Mouse (Mus musculus): Measurements from ENCODE around the gene March8. TPM values are rescaled to one million over a fixed set of nuclear protein-coding genes. Genes with fewer than 3 reads are reported as not detected.

The March8 gene
- 91.7 TPM in 2 replicates for polyA plus RNA-seq (2015; fragmentation: Nextera tagmentation; extraction: Ambion mirVana)

DNA sequence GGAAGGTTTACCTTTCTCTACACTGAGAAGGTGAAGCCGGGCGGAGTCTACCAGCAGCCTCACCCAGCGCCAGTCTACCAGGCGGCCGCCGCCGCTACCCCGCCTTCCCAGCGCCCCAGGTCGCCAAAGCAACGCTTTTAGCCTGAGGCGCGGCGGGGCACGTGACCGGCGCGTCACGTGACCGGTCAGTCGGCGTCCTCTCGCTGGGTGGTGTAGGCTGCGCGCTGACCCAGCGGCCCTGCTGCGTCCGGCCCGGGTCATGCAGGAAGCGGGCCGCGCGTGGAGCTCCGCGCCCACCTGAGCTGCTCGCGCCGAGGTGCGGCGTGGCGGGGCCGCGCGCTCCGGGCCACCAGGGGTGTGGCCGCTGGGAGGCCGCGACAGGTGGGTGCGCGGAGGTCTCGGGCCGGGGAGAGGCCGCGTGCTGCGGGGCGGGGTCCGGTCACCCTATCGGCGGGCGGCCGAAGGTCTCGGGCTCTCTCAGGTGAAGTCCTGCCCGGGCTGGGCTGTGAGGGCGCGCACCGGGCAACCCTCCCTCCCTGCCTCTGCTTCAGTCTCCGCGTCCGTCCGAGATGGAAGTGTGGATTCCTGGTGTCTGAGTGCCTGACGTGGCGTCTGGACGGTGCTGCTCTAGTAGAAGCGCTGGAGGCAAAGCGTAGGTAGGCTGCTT, at the start of gene March8:
Gene March8, plus strand, starts transcription at position 190 of the 667 bp plus-strand sequence.
- H3K4me2 ChIP-seq (ENCODE audit: low read depth, low read length) = peak within 1 kb of the TSS; percentile 80
- peak within 1 kb of the TSS; percentile 89 for H3K9ac ChIP-seq (ENCODE audit: low read depth, low read length)
- ATAC-seq (ENCODE audit: low read depth) = peak; percentile 94

DNA sequence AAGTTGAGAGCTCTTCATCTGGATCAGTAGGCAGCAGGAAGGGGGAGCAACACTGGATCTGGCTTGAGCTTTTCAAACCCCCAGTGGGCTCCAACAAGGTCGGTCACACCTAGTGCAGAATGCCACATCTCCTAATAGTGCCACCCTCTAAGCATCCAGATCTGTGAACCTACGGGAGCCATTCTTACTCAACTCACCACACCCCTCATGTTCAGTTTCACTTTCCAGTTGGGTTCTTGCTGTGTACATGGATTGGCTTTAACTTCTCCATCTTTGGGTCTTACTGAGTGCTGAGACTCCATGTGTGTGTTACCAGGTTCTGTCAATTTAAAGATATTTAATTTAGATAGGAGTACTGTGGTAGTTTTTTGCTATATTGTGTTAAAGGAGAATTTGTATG, 26.4 kb upstream of the March8 start:
- no peak overlapping the region for H3K9ac ChIP-seq (ENCODE audit: low read depth, low read length)
- no peak for ATAC-seq (ENCODE audit: low read depth)
- H3K27ac ChIP-seq (ENCODE audit: low read length) = no peak overlapping the region
- H3K36me3 ChIP-seq (ENCODE audit: control insufficient read depth, insufficient read depth) = no peaks in the 10 kb centered on the region
- H3K4me1 ChIP-seq (ENCODE audit: control insufficient read depth, low read depth, low read length) = no peaks in the 10 kb centered on the region
- no peak overlapping the region for H3K4me3 ChIP-seq (ENCODE audit: low read depth, low read length)
- H3K27me3 ChIP-seq (ENCODE audit: control insufficient read depth, insufficient read depth, low read depth, low read length) = no peaks in the 10 kb centered on the region
- no peak overlapping the region for H3K4me2 ChIP-seq (ENCODE audit: low read depth, low read length)
- 80% methylated on average over 2 of the region's 2 CpGs for WGBS (ENCODE audit: insufficient replicate concordance)
- H3K9me3 ChIP-seq (replicated peaks; ENCODE audit: control insufficient read depth, low read length) = no peaks in the 10 kb centered on the region

More for the DNA sequence above, at the start of gene March8:
- Histone ChIP-seq H3K4me1 (ENCODE audit: control insufficient read depth, low read depth, low read length) (peaks cover 28% of the 10 kb centered on the region), H3K36me3 (ENCODE audit: control insufficient read depth, insufficient read depth) (peaks cover 3% of the 10 kb centered on the region; the same call in 1 of the 2 replicates), H3K27me3 (ENCODE audit: control insufficient read depth, insufficient read depth, low read depth, low read length) (no peaks in the 10 kb centered on the region; the same call in 1 of the 2 replicates), H3K4me3 (ENCODE audit: low read depth, low read length) (peak within 1 kb of the TSS; percentile 91), H3K27ac (ENCODE audit: low read length) (peak within 1 kb of the TSS; percentile 86), H3K9me3 (replicated peaks; ENCODE audit: control insufficient read depth, low read length) (no peaks in the 10 kb centered on the region)
- under 1% methylated on average over 75 of the region's 75 CpGs for WGBS (ENCODE audit: insufficient replicate concordance)

DNA sequence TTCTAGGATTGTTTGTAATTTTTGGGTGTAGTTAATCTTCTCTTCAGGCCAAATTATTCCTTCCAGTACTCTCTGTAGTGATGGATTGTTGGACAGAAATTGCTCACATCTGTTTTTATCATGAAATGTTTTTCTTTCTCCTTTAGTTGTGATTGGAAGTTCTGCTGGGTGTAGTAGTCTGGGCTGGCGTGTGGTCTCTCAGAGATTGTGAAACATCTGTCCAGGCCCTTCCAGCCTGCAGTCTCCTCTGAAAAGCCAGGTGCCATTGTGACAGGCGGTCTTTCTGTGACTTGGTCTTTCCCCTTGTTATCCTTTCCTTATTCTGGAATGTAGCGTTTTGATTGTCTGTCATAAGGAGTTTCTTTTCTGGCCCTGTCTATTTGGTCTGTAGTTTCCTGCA, 18.6 kb upstream of the March8 start:
- Histone ChIP-seq H3K4me3 (ENCODE audit: low read depth, low read length) (no peak overlapping the region), H3K4me1 (ENCODE audit: control insufficient read depth, low read depth, low read length) (no peaks in the 10 kb centered on the region), H3K9me3 (replicated peaks; ENCODE audit: control insufficient read depth, low read length) (no peaks in the 10 kb centered on the region), H3K27ac (ENCODE audit: low read length) (no peak overlapping the region), H3K36me3 (ENCODE audit: control insufficient read depth, insufficient read depth) (no peaks in the 10 kb centered on the region), H3K27me3 (ENCODE audit: control insufficient read depth, insufficient read depth, low read depth, low read length) (no peaks in the 10 kb centered on the region), H3K9ac (ENCODE audit: low read depth, low read length) (no peak overlapping the region), H3K4me2 (ENCODE audit: low read depth, low read length) (no peak overlapping the region)
- WGBS (ENCODE audit: insufficient replicate concordance) = 68% methylated on average over 3 of the region's 3 CpGs
- no peak for ATAC-seq (ENCODE audit: low read depth)

DNA sequence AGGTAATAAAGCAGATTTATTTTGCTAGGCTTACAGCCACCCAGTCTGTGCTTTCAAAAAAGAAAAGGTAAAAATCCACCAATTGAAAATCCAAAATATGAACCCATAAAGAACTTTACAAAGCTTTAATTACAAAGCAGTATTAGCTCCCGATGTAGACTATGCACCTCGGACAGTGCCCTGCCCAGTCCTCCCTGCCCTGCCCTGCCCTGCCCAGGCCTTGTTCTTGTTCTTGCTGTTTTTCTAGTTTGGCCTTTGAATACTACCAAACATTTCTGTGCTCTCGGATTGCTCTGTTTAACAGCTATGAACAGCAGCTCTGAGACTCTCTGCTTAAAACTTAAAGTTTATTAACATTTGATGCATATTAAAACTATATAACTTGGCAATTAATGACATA, 11.2 kb upstream of the March8 start:
- Histone ChIP-seq H3K4me1 (ENCODE audit: control insufficient read depth, low read depth, low read length) (no peaks in the 10 kb centered on the region), H3K36me3 (ENCODE audit: control insufficient read depth, insufficient read depth) (no peaks in the 10 kb centered on the region), H3K27ac (ENCODE audit: low read length) (no peak overlapping the region), H3K4me2 (ENCODE audit: low read depth, low read length) (no peak overlapping the region), H3K9ac (ENCODE audit: low read depth, low read length) (no peak overlapping the region), H3K27me3 (ENCODE audit: control insufficient read depth, insufficient read depth, low read depth, low read length) (no peaks in the 10 kb centered on the region), H3K4me3 (ENCODE audit: low read depth, low read length) (no peak overlapping the region), H3K9me3 (replicated peaks; ENCODE audit: control insufficient read depth, low read length) (no peaks in the 10 kb centered on the region)
- no peak for ATAC-seq (ENCODE audit: low read depth)
- 76% methylated on average over 3 of the region's 3 CpGs for WGBS (ENCODE audit: insufficient replicate concordance)

DNA sequence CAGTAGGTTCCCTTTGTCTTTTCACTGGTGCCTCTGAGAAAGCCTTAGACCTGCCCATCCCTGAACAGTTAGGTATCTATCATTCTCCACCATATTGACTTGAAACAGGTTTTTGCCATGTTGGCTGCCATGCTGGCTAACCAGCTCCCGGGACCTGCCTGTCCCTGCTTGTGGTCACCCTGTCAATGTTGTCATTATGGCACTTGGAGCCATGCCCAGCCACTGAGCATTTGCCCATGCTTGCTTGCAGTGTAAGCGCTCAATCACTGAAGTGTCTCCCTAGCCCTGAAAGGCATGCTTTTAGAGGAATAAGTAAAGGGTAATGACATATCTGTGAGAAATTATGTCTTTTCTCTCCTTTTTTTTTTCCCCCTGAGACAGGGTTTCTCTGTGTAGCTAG, 6.4 kb upstream of the March8 start:
- no peaks in the 10 kb centered on the region for H3K9me3 ChIP-seq (replicated peaks; ENCODE audit: control insufficient read depth, low read length)
- no peak overlapping the region for H3K4me2 ChIP-seq (ENCODE audit: low read depth, low read length)
- H3K4me1 ChIP-seq (ENCODE audit: control insufficient read depth, low read depth, low read length) = no peaks in the 10 kb centered on the region; the same call in 1 of the 2 replicates
- no peak overlapping the region for H3K9ac ChIP-seq (ENCODE audit: low read depth, low read length)
- WGBS (ENCODE audit: insufficient replicate concordance) = 83% methylated on average over 2 of the region's 2 CpGs
- ATAC-seq (ENCODE audit: low read depth) = no peak
- no peaks in the 10 kb centered on the region; the same call in 1 of the 2 replicates for H3K36me3 ChIP-seq (ENCODE audit: control insufficient read depth, insufficient read depth)
- no peak overlapping the region for H3K4me3 ChIP-seq (ENCODE audit: low read depth, low read length)
- no peaks in the 10 kb centered on the region; the same call in 1 of the 2 replicates for H3K27me3 ChIP-seq (ENCODE audit: control insufficient read depth, insufficient read depth, low read depth, low read length)
- no peak overlapping the region for H3K27ac ChIP-seq (ENCODE audit: low read length)

DNA sequence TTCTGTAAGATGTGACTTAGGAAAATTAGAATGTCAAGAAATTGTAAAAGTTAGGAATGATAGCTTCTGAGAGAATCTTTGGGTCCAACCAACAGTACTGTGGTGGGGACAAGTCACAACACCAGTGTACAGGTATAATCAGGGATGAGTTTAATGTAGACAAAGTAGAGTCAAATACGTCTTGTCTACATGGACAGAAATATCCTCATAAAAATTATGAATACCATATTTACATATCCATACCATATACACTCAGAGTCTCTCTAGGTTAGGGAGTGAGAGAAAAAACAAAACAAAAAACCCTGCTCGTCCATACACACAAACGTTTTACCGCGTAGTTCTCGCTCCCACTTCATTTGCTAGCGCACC, 374 bp upstream of the March8 start:
- H3K9ac ChIP-seq (ENCODE audit: low read depth, low read length) = peak overlapping the region; percentile 89
- peaks cover 3% of the 10 kb centered on the region; the same call in 1 of the 2 replicates for H3K36me3 ChIP-seq (ENCODE audit: control insufficient read depth, insufficient read depth)
- WGBS (ENCODE audit: insufficient replicate concordance) = 2% methylated on average over 7 of the region's 7 CpGs
- no peak for ATAC-seq (ENCODE audit: low read depth)
- peaks cover 27% of the 10 kb centered on the region for H3K4me1 ChIP-seq (ENCODE audit: control insufficient read depth, low read depth, low read length)
- peak overlapping the region; percentile 86 for H3K27ac ChIP-seq (ENCODE audit: low read length)
- H3K9me3 ChIP-seq (replicated peaks; ENCODE audit: control insufficient read depth, low read length) = no peaks in the 10 kb centered on the region
- H3K4me2 ChIP-seq (ENCODE audit: low read depth, low read length) = peak overlapping the region; percentile 80
- peak overlapping the region; percentile 91 for H3K4me3 ChIP-seq (ENCODE audit: low read depth, low read length)
- H3K27me3 ChIP-seq (ENCODE audit: control insufficient read depth, insufficient read depth, low read depth, low read length) = no peaks in the 10 kb centered on the region; the same call in 1 of the 2 replicates

DNA sequence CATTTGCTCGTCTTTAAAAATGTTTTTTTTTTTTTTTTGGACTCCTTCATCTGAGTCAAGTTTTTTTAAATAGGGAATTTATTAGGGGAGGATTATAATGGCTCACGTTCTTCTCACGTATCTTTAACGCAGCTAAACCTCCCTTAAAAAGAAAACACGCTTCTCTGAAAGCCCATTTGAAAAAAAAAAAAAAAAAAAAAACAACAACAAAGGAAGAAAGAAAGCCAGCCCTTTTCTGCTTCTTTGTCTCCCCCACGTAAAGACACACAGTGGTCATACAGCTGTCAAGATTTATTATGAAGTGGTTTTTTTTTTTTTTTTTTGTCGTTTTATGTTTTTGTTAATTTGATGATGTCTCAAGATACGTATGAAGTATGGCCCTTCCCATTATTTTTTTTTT, 696 bp downstream of the March8 start:
- Histone ChIP-seq H3K9ac (ENCODE audit: low read depth, low read length) (peak overlapping the region; percentile 89), H3K4me1 (ENCODE audit: control insufficient read depth, low read depth, low read length) (peaks cover 31% of the 10 kb centered on the region), H3K4me3 (ENCODE audit: low read depth, low read length) (peak overlapping the region; percentile 91), H3K9me3 (replicated peaks; ENCODE audit: control insufficient read depth, low read length) (no peaks in the 10 kb centered on the region), H3K27ac (ENCODE audit: low read length) (peak overlapping the region; percentile 86), H3K27me3 (ENCODE audit: control insufficient read depth, insufficient read depth, low read depth, low read length) (no peaks in the 10 kb centered on the region; the same call in 1 of the 2 replicates), H3K4me2 (ENCODE audit: low read depth, low read length) (peak overlapping the region; percentile 80), H3K36me3 (ENCODE audit: control insufficient read depth, insufficient read depth) (peaks cover 3% of the 10 kb centered on the region; the same call in 1 of the 2 replicates)
- 6% methylated on average over 8 of the region's 8 CpGs for whole genome bisulfite sequencing (ENCODE audit: insufficient replicate concordance)
- no peak for ATAC-seq (ENCODE audit: low read depth)

DNA sequence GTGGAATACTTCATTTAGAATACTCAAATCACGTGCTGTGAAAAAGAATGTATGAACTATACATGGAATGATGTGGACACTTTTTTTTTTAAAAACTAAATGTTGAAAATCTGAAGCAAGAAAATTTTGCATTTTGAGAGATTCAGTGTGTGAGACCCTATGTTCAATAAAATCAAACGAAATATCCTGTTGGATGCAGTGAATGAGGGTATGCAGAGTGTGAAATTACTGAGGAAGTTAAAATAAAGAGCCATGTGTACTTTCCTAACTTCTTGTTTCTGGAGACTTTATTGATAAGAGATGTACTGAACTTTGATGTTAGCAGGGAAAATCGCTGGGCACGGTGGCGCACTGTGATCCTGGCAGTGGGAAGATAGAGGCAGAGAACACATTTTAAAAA, 1.3 kb downstream of the March8 start:
- no peaks in the 10 kb centered on the region for H3K9me3 ChIP-seq (replicated peaks; ENCODE audit: control insufficient read depth, low read length)
- H3K9ac ChIP-seq (ENCODE audit: low read depth, low read length) = peak overlapping the region; percentile 89
- H3K36me3 ChIP-seq (ENCODE audit: control insufficient read depth, insufficient read depth) = peaks cover 3% of the 10 kb centered on the region; the same call in 1 of the 2 replicates
- 50% methylated on average over 5 of the region's 5 CpGs for WGBS (ENCODE audit: insufficient replicate concordance)
- H3K27ac ChIP-seq (ENCODE audit: low read length) = peak overlapping the region; percentile 55
- H3K4me3 ChIP-seq (ENCODE audit: low read depth, low read length) = peak overlapping the region; percentile 91
- no peak for ATAC-seq (ENCODE audit: low read depth)
- H3K27me3 ChIP-seq (ENCODE audit: control insufficient read depth, insufficient read depth, low read depth, low read length) = no peaks in the 10 kb centered on the region; the same call in 1 of the 2 replicates
- H3K4me2 ChIP-seq (ENCODE audit: low read depth, low read length) = peak overlapping the region; percentile 80
- peaks cover 34% of the 10 kb centered on the region for H3K4me1 ChIP-seq (ENCODE audit: control insufficient read depth, low read depth, low read length)

DNA sequence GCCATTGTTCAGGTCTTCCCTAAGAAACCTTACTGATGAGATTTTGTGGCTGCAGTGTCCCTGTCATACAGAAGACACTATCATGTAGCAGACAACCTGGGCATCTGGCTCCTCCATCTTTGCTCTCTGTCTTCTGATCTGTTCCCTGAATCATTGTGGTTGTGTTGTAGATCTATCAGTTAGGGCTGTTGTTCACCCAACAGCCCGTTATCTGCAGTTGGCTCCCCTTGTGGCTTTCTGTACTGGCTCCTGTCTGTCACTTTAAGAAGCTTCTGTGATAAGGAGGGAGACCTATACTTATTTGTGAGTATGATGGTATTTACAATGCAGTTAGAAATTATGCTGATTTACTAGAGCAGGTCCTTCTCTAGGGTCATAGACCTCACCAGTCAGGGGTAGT, 2.7 kb downstream of the March8 start:
- WGBS (ENCODE audit: insufficient replicate concordance) = 19% methylated on average over 1 of the region's 1 CpGs
- Histone ChIP-seq H3K4me3 (ENCODE audit: low read depth, low read length) (peak overlapping the region; percentile 91), H3K36me3 (ENCODE audit: control insufficient read depth, insufficient read depth) (peaks cover 3% of the 10 kb centered on the region; the same call in 1 of the 2 replicates), H3K27me3 (ENCODE audit: control insufficient read depth, insufficient read depth, low read depth, low read length) (no peaks in the 10 kb centered on the region; the same call in 1 of the 2 replicates), H3K9me3 (replicated peaks; ENCODE audit: control insufficient read depth, low read length) (no peaks in the 10 kb centered on the region), H3K4me2 (ENCODE audit: low read depth, low read length) (peak overlapping the region; percentile 80), H3K9ac (ENCODE audit: low read depth, low read length) (peak overlapping the region; percentile 36), H3K27ac (ENCODE audit: low read length) (peak overlapping the region; percentile 75), H3K4me1 (ENCODE audit: control insufficient read depth, low read depth, low read length) (peaks cover 34% of the 10 kb centered on the region)
- ATAC-seq (ENCODE audit: low read depth) = no peak

Data from liver, embryonic 16.5 days (tissue).